21 mouse cellular contexts compared by ENCODE assay signal in genomic region chr14:106022806-106023205, GRCm38 (mm10).
"Had no signal": no experiment of that assay in that cellular context is flagged by ENCODE, and none has a peak within 500 bp of the region (broad histone marks: within the 10 kb centered on the region; RNA-seq: fewer than 3 reads in every experiment).

No protein-coding gene starts in this region.

- H3K27ac ChIP-seq: kidney, postnatal 0 days; layer of hippocampus, adult 2 months; limb, embryonic 10.5 days; limb, embryonic 13.5 days; liver, embryonic 13.5 days; macrophage; midbrain, embryonic 15.5 days had no signal

- H3K4me3 ChIP-seq: layer of hippocampus, adult 2 months; limb, embryonic 10.5 days; limb, embryonic 13.5 days; liver, embryonic 13.5 days; midbrain, embryonic 15.5 days; myocyte had no signal

- DNase-seq: kidney, adult 18-20 months; kidney, adult 9 months; kidney, postnatal 25 days; layer of hippocampus, adult 9-11 months; liver; liver, embryonic 13.5 days; lung, embryonic 14.5 days; right cerebral cortex, adult 18-20 months; right cerebral cortex, postnatal 25 days; spleen, adult 18-20 months; thymus, adult 18-20 months; thymus, postnatal 36 days had no signal

- ATAC-seq: intestine, embryonic 16.5 days; lung, postnatal 0 days; midbrain, embryonic 15.5 days had no signal

- H3K9me3 ChIP-seq: limb, embryonic 10.5 days; limb, embryonic 13.5 days; liver, embryonic 13.5 days; midbrain, embryonic 15.5 days had no signal

- H3K27me3 ChIP-seq: limb, embryonic 13.5 days; liver, embryonic 13.5 days; midbrain, embryonic 15.5 days had no signal

- H3K36me3 ChIP-seq: limb, embryonic 10.5 days; limb, embryonic 13.5 days; liver, embryonic 13.5 days; midbrain, embryonic 15.5 days had no signal

- H3K4me1 ChIP-seq: limb, embryonic 13.5 days; liver, embryonic 13.5 days; midbrain, embryonic 15.5 days had no signal
